Comparison of ENCODE assay signal across 11 mouse cellular contexts in the genomic region with DNA sequence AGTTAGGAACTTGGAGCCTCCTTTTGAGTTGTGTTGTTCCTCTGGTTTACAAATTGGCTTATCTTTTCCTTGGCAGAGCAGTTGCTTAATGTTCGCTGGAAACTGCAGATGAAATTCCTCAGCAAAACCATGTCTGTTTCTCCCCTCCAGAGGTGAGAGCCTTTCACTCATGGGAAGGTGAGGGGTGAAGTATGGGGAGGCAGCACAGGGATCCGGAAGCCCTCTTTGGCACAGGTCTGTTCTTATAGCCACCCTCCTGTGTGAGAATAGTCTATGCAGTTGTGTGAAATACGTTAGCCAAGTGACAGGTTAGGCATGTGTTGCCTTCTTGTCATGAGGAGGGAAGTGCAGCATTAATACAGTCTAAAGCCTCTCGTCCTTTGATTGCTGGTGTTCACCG.
DNase-seq lines count a peak whose midpoint lies in the region; ATAC-seq and TF ChIP-seq lines count a peak whose summit lies in the region.
"Had no signal": no experiment of that assay in that cellular context is flagged by ENCODE, and none has a peak within 500 bp of the region (broad histone marks: within the 10 kb centered on the region; RNA-seq: fewer than 3 reads in every experiment).

No protein-coding gene starts in this region.

- 61% methylated on average over 5 of the region's 5 CpGs for WGBS in hindbrain, embryonic 15.5 days
- 63% methylated on average over 5 of the region's 5 CpGs for WGBS in hindbrain, embryonic 10.5 days
- WGBS in embryonic facial prominence, embryonic 10.5 days, result 63% methylated on average over 5 of the region's 5 CpGs
- 39% methylated on average over 5 of the region's 5 CpGs for WGBS in heart, embryonic 16.5 days
- 64% methylated on average over 5 of the region's 5 CpGs for WGBS in intestine, postnatal 0 days

- H3K4me3 ChIP-seq in hindbrain, embryonic 15.5 days, result no peak overlapping the region
- no peak overlapping the region for H3K4me3 ChIP-seq in hindbrain, embryonic 10.5 days
- no peak overlapping the region for H3K4me3 ChIP-seq in brown adipose tissue, adult 24 weeks (ENCODE audit: insufficient read depth, low read depth, low read length)
- no peak overlapping the region for H3K4me3 ChIP-seq in embryonic facial prominence, embryonic 10.5 days
- H3K4me3 ChIP-seq in heart, embryonic 16.5 days (ENCODE audit: low read length), result no peak overlapping the region
- H3K4me3 ChIP-seq in intestine, postnatal 0 days (ENCODE audit: low read depth, low read length), result no peak overlapping the region
- H3K4me3 ChIP-seq: left cerebral cortex, adult 2 months; myocyte had no signal

- no peaks in the 10 kb centered on the region for H3K27me3 ChIP-seq in hindbrain, embryonic 15.5 days
- no peaks in the 10 kb centered on the region for H3K27me3 ChIP-seq in hindbrain, embryonic 10.5 days (ENCODE audit: insufficient read depth, poor library complexity, severe bottlenecking)
- H3K27me3 ChIP-seq in embryonic facial prominence, embryonic 10.5 days (replicated peaks; ENCODE audit: low read depth, poor library complexity, severe bottlenecking), result no peaks in the 10 kb centered on the region
- no peaks in the 10 kb centered on the region for H3K27me3 ChIP-seq in heart, embryonic 16.5 days (ENCODE audit: control insufficient read depth, insufficient read depth, low read length)
- H3K27me3 ChIP-seq in intestine, postnatal 0 days (replicated peaks; ENCODE audit: control insufficient read depth, insufficient read depth, low read length), result no peaks in the 10 kb centered on the region

- no peak for DNase-seq in hindbrain, embryonic 10.5 days (ENCODE audit: low spot score)
- no peak for DNase-seq in embryonic facial prominence, embryonic 10.5 days (ENCODE audit: low spot score)
- DNase-seq in right cerebral cortex, adult 18-20 months, result no peak
- DNase-seq: adrenal gland, postnatal 10 days had no signal

- peak overlapping the region; percentile 23; the same call in 1 of the 2 replicates for H3K27ac ChIP-seq in hindbrain, embryonic 15.5 days (replicated peaks)
- no peak overlapping the region for H3K27ac ChIP-seq in hindbrain, embryonic 10.5 days
- H3K27ac ChIP-seq in brown adipose tissue, adult 24 weeks (replicated peaks; ENCODE audit: low read depth, low read length), result peak overlapping the region; percentile 40
- H3K27ac ChIP-seq in embryonic facial prominence, embryonic 10.5 days (replicated peaks), result peak overlapping the region; percentile 21; the same call in 1 of the 2 replicates
- peak overlapping the region; percentile 99 for H3K27ac ChIP-seq in heart, embryonic 16.5 days (ENCODE audit: low read length)
- H3K27ac ChIP-seq in intestine, postnatal 0 days (ENCODE audit: low read depth, low read length), result no peak overlapping the region
- H3K27ac ChIP-seq: liver, embryonic 14.5 days had no signal

- no peaks in the 10 kb centered on the region for H3K36me3 ChIP-seq in hindbrain, embryonic 15.5 days
- no peaks in the 10 kb centered on the region for H3K36me3 ChIP-seq in hindbrain, embryonic 10.5 days
- H3K36me3 ChIP-seq in embryonic facial prominence, embryonic 10.5 days (replicated peaks), result no peaks in the 10 kb centered on the region
- H3K36me3 ChIP-seq in heart, embryonic 16.5 days (ENCODE audit: control insufficient read depth, insufficient read depth), result no peaks in the 10 kb centered on the region
- no peaks in the 10 kb centered on the region for H3K36me3 ChIP-seq in intestine, postnatal 0 days (ENCODE audit: control insufficient read depth, insufficient read depth)

- H3K9me3 ChIP-seq in hindbrain, embryonic 15.5 days, result no peaks in the 10 kb centered on the region
- H3K9me3 ChIP-seq in hindbrain, embryonic 10.5 days, result no peaks in the 10 kb centered on the region
- no peaks in the 10 kb centered on the region for H3K9me3 ChIP-seq in embryonic facial prominence, embryonic 10.5 days
- no peaks in the 10 kb centered on the region for H3K9me3 ChIP-seq in heart, embryonic 16.5 days (replicated peaks; ENCODE audit: control insufficient read depth, low read length)
- no peaks in the 10 kb centered on the region for H3K9me3 ChIP-seq in intestine, postnatal 0 days (ENCODE audit: control insufficient read depth)

- no peak overlapping the region for H3K4me2 ChIP-seq in hindbrain, embryonic 15.5 days
- H3K4me2 ChIP-seq in heart, embryonic 16.5 days (ENCODE audit: low read depth, low read length), result peak overlapping the region; percentile 58
- H3K4me2 ChIP-seq in intestine, postnatal 0 days (replicated peaks; ENCODE audit: low read depth), result no peak overlapping the region

- peaks cover 30% of the 10 kb centered on the region for H3K4me1 ChIP-seq in hindbrain, embryonic 15.5 days (replicated peaks)
- peaks cover 29% of the 10 kb centered on the region for H3K4me1 ChIP-seq in hindbrain, embryonic 10.5 days (replicated peaks)
- H3K4me1 ChIP-seq in brown adipose tissue, adult 24 weeks (ENCODE audit: control insufficient read depth, insufficient read depth, insufficient read length, low read length), result peaks cover 37% of the 10 kb centered on the region
- H3K4me1 ChIP-seq in embryonic facial prominence, embryonic 10.5 days, result peaks cover 41% of the 10 kb centered on the region
- peaks cover 41% of the 10 kb centered on the region for H3K4me1 ChIP-seq in heart, embryonic 16.5 days (ENCODE audit: control insufficient read depth, insufficient read depth, low read length)
- no peaks in the 10 kb centered on the region for H3K4me1 ChIP-seq in intestine, postnatal 0 days (replicated peaks; ENCODE audit: control insufficient read depth, insufficient read depth, low read length)

- H3K9ac ChIP-seq in hindbrain, embryonic 15.5 days, result no peak overlapping the region
- H3K9ac ChIP-seq in heart, embryonic 16.5 days (ENCODE audit: low read length), result peak overlapping the region; percentile 52
- no peak overlapping the region for H3K9ac ChIP-seq in intestine, postnatal 0 days (ENCODE audit: low read depth, low read length)
- H3K9ac ChIP-seq: liver, embryonic 14.5 days had no signal

- ATAC-seq in hindbrain, embryonic 15.5 days (ENCODE audit: low FRiP score, low read depth), result no peak
- ATAC-seq in heart, embryonic 16.5 days (replicated peaks; ENCODE audit: extremely low read depth, insufficient read depth, low FRiP score), result 0 out of 2 replicates have a peak, but pooled peaks have one; percentile 12
- no peak for ATAC-seq in intestine, postnatal 0 days

- no peak for TF ChIP-seq CTCF in intestine, postnatal 0 days (IDR thresholded peaks at IDR 0.05; ENCODE audit: low read depth)

Comparison
In these comparisons a context has a peak if more than half of its experiments do, and no peak if none do; other contexts are left out.
1. H3K27ac ChIP-seq: peak in hindbrain, embryonic 15.5 days (single experiment), brown adipose tissue, adult 24 weeks (single experiment), embryonic facial prominence, embryonic 10.5 days (single experiment) and heart, embryonic 16.5 days (single experiment); none in hindbrain, embryonic 10.5 days (single experiment) and intestine, postnatal 0 days (single experiment).